Mouse (Mus musculus) intestine, embryonic 15.5 days (tissue): ENCODE measurements around the gene Defb45. TPM values are rescaled to one million over a fixed set of nuclear protein-coding genes. Genes with fewer than 3 reads are reported as not detected.
A peak's percentile ranks its signal among the peaks of the same experiment; 100 is the strongest.

Experiments
- ATAC-seq: fragments of 200-750 bp; cut with Nextera tagmentation; 2 replicates; pipeline ENCODE4 v1.8.0; 2017; ENCODE audit warnings: moderate TSS enrichment, moderate library complexity
- H3K27ac ChIP-seq: fragments of 300-500 bp; sonication (generic); 2 replicates; pipeline ENCODE4 v1.5.1; 2015; ENCODE audit warnings: mild to moderate bottlenecking, inconsistent platforms
- H3K27me3 ChIP-seq: fragments of 300-500 bp; sonication (generic); replicated peaks from 2 replicates; pipeline ENCODE4 v1.6.1; 2015; ENCODE audit warnings: inconsistent platforms
- H3K36me3 ChIP-seq: fragments of 300-500 bp; sonication (generic); 2 replicates; pipeline ENCODE4 v1.6.1; 2015; ENCODE audit warnings: inconsistent platforms
- H3K4me1 ChIP-seq: fragments of 300-500 bp; sonication (generic); replicated peaks from 2 replicates; pipeline ENCODE4 v1.6.1; 2015; ENCODE audit warnings: inconsistent platforms
- H3K4me2 ChIP-seq: fragments of 300-500 bp; sonication (generic); replicated peaks from 2 replicates; pipeline ENCODE4 v1.6.1; 2015; ENCODE audit warnings: mild to moderate bottlenecking, inconsistent platforms
- H3K4me3 ChIP-seq: fragments of 300-500 bp; sonication (generic); replicated peaks from 2 replicates; pipeline ENCODE4 v1.5.1; 2015; ENCODE audit warnings: inconsistent platforms
- H3K9ac ChIP-seq: fragments of 300-500 bp; sonication (generic); 2 replicates; pipeline ENCODE4 v1.6.1; 2015; ENCODE audit warnings: inconsistent platforms
- H3K9me3 ChIP-seq: fragments of 300-500 bp; sonication (generic); 2 replicates; pipeline ENCODE4 v1.6.1; 2016; ENCODE audit warnings: inconsistent platforms
- WGBS: fragments of 180-500 bp; shearing (Covaris S2); methylation state at CpG from one replicate; pipeline ENCODE4 v1.1.7; 2015; 5-methylcytosine and 5-hydroxymethylcytosine counted together
- polyA plus RNA-seq: library from polyadenylated mRNA; unstranded; fragments of >200 nt; fragmentation: Nextera tagmentation; extraction: Ambion mirVana; gene quantifications from 2 replicates; pipeline ENCODE4 v1.2.1, GENCODE M21; 2015

The Defb45 gene
- polyA plus RNA-seq: not detected in 2 replicates

GRCm38 (mm10) chr2:152599299-152599698 lies at the start of gene Defb45:
Defb45 (minus strand) TSS chr2:152599399.
- H3K4me3 ChIP-seq: no peak within 1 kb of the TSS
- no peak within 1 kb of the TSS for H3K27ac ChIP-seq
- ATAC-seq: no peak
- H3K27me3 ChIP-seq: no peaks in the 10 kb centered on the region
- no peak within 1 kb of the TSS for H3K4me2 ChIP-seq
- H3K9ac ChIP-seq: no peak within 1 kb of the TSS
- H3K4me1 ChIP-seq: no peaks in the 10 kb centered on the region
- no peaks in the 10 kb centered on the region for H3K36me3 ChIP-seq
- 63% methylated on average over 7 of the region's 7 CpGs for WGBS
- no peaks in the 10 kb centered on the region for H3K9me3 ChIP-seq

GRCm38 (mm10) chr2:152639406-152640113 lies 40.4 kb upstream of the Defb45 start:
- 21% methylated on average over 11 of the region's 11 CpGs for WGBS
- no peak overlapping the region for H3K4me2 ChIP-seq
- ATAC-seq: peak; percentile 60

GRCm38 (mm10) chr2:152638865-152639264 lies 39.7 kb upstream of the Defb45 start:
- 52% methylated on average over 6 of the region's 6 CpGs for WGBS
- Histone ChIP-seq H3K27me3 (0 out of 2 replicates have a peak, but pooled peaks cover 2% of the 10 kb centered on the region), H3K9me3 (no peaks in the 10 kb centered on the region), H3K4me2 (no peak overlapping the region), H3K4me3 (no peak overlapping the region), H3K9ac (no peak overlapping the region), H3K4me1 (peaks cover 11% of the 10 kb centered on the region), H3K36me3 (no peaks in the 10 kb centered on the region), H3K27ac (peak overlapping the region; percentile 82)
- ATAC-seq: no peak

More at GRCm38 (mm10) chr2:152639406-152640113, 40.4 kb upstream of the Defb45 start:
- no peaks in the 10 kb centered on the region for H3K27me3 ChIP-seq
- peak overlapping the region; percentile 82 for H3K27ac ChIP-seq
- H3K4me1 ChIP-seq: peaks cover 11% of the 10 kb centered on the region
- no peak overlapping the region; the same call in 1 of the 2 replicates for H3K9ac ChIP-seq
- no peaks in the 10 kb centered on the region for H3K9me3 ChIP-seq
- no peaks in the 10 kb centered on the region for H3K36me3 ChIP-seq
- H3K4me3 ChIP-seq: no peak overlapping the region

- H3K9me3 ChIP-seq: no peaks in the 10 kb centered on the region
These were observed 38.2 kb upstream of the Defb45 start for GRCm38 (mm10) chr2:152637381-152637780.

GRCm38 (mm10) chr2:152637006-152637322 lies 37.8 kb upstream of the Defb45 start:
- Histone ChIP-seq H3K36me3 (no peaks in the 10 kb centered on the region), H3K9me3 (no peaks in the 10 kb centered on the region), H3K9ac (no peak overlapping the region), H3K4me1 (peaks cover 11% of the 10 kb centered on the region), H3K27me3 (0 out of 2 replicates have a peak, but pooled peaks cover 2% of the 10 kb centered on the region), H3K4me2 (no peak overlapping the region), H3K4me3 (no peak overlapping the region), H3K27ac (peak overlapping the region; percentile 86)
- WGBS: 56% methylated on average over 6 of the region's 6 CpGs
- ATAC-seq: no peak

More at GRCm38 (mm10) chr2:152637381-152637780, 38.2 kb upstream of the Defb45 start:
- Histone ChIP-seq H3K4me2 (no peak overlapping the region), H3K9ac (no peak overlapping the region), H3K27ac (peak overlapping the region; percentile 86), H3K4me1 (peaks cover 11% of the 10 kb centered on the region), H3K36me3 (no peaks in the 10 kb centered on the region), H3K4me3 (no peak overlapping the region), H3K27me3 (0 out of 2 replicates have a peak, but pooled peaks cover 2% of the 10 kb centered on the region)
- no peak for ATAC-seq
- WGBS: 76% methylated on average over 4 of the region's 4 CpGs

GRCm38 (mm10) chr2:152636246-152637005 lies 37.2 kb upstream of the Defb45 start:
- peak; percentile 80 for ATAC-seq
- peak overlapping the region; percentile 86 for H3K27ac ChIP-seq
- no peak overlapping the region for H3K4me3 ChIP-seq
- no peaks in the 10 kb centered on the region for H3K9me3 ChIP-seq
- no peaks in the 10 kb centered on the region for H3K36me3 ChIP-seq
- WGBS: 46% methylated on average over 23 of the region's 23 CpGs
- H3K9ac ChIP-seq: no peak overlapping the region
- peaks cover 11% of the 10 kb centered on the region for H3K4me1 ChIP-seq
- H3K4me2 ChIP-seq: peak overlapping the region; percentile 41; the same call in 1 of the 2 replicates
- H3K27me3 ChIP-seq: 0 out of 2 replicates have a peak, but pooled peaks cover 2% of the 10 kb centered on the region

GRCm38 (mm10) chr2:152634311-152634710 lies 35.1 kb upstream of the Defb45 start:
- no peak for ATAC-seq
- peaks cover 3% of the 10 kb centered on the region for H3K4me1 ChIP-seq
- H3K9me3 ChIP-seq: no peaks in the 10 kb centered on the region
- H3K4me2 ChIP-seq: no peak overlapping the region
- no peak overlapping the region for H3K4me3 ChIP-seq
- no peaks in the 10 kb centered on the region for H3K36me3 ChIP-seq
- H3K9ac ChIP-seq: no peak overlapping the region
- H3K27me3 ChIP-seq: 0 out of 2 replicates have a peak, but pooled peaks cover 2% of the 10 kb centered on the region
- H3K27ac ChIP-seq: 0 out of 2 replicates have a peak overlapping the region, but pooled peaks have one; percentile 6
- 70% methylated on average over 29 of the region's 29 CpGs for WGBS

GRCm38 (mm10) chr2:152633334-152633733 lies 34.1 kb upstream of the Defb45 start:
- H3K9me3 ChIP-seq: no peaks in the 10 kb centered on the region
- H3K4me3 ChIP-seq: no peak overlapping the region
- H3K9ac ChIP-seq: no peak overlapping the region
- H3K4me2 ChIP-seq: no peak overlapping the region; the same call in 1 of the 2 replicates
- 32% methylated on average over 17 of the region's 17 CpGs for WGBS
- H3K36me3 ChIP-seq: no peaks in the 10 kb centered on the region
- no peak overlapping the region for H3K27ac ChIP-seq
- ATAC-seq: no peak
- H3K4me1 ChIP-seq: peaks cover 3% of the 10 kb centered on the region
- H3K27me3 ChIP-seq: peaks cover 7% of the 10 kb centered on the region

- 83% methylated on average over 6 of the region's 6 CpGs for WGBS
- Histone ChIP-seq H3K36me3 (no peaks in the 10 kb centered on the region), H3K4me3 (no peak overlapping the region), H3K27ac (no peak overlapping the region), H3K9ac (no peak overlapping the region), H3K4me1 (peaks cover 10% of the 10 kb centered on the region), H3K4me2 (no peak overlapping the region), H3K9me3 (no peaks in the 10 kb centered on the region), H3K27me3 (peaks cover 31% of the 10 kb centered on the region)
- ATAC-seq: no peak
These were observed 30.7 kb upstream of the Defb45 start for GRCm38 (mm10) chr2:152629904-152630303.

- ATAC-seq: no peak
- Histone ChIP-seq H3K4me2 (no peak overlapping the region; the same call in 1 of the 2 replicates), H3K4me3 (no peak overlapping the region), H3K4me1 (peaks cover 10% of the 10 kb centered on the region), H3K27me3 (peaks cover 29% of the 10 kb centered on the region), H3K36me3 (no peaks in the 10 kb centered on the region), H3K9ac (no peak overlapping the region), H3K27ac (no peak overlapping the region), H3K9me3 (no peaks in the 10 kb centered on the region)
- 29% methylated on average over 3 of the region's 3 CpGs for WGBS
These were observed 30.0 kb upstream of the Defb45 start for GRCm38 (mm10) chr2:152629239-152629638.

- H3K4me1 ChIP-seq: peaks cover 10% of the 10 kb centered on the region
- H3K9me3 ChIP-seq: no peaks in the 10 kb centered on the region
- ATAC-seq: no peak
- H3K36me3 ChIP-seq: no peaks in the 10 kb centered on the region
- peak overlapping the region; percentile 77 for H3K4me2 ChIP-seq
- peaks cover 29% of the 10 kb centered on the region for H3K27me3 ChIP-seq
- 48% methylated on average over 17 of the region's 17 CpGs for WGBS
- H3K4me3 ChIP-seq: peak overlapping the region; percentile 47; the same call in 1 of the 2 replicates
- peak overlapping the region; percentile 27; the same call in 1 of the 2 replicates for H3K27ac ChIP-seq
- H3K9ac ChIP-seq: no peak overlapping the region
These were observed 28.9 kb upstream of the Defb45 start for GRCm38 (mm10) chr2:152628066-152628465.
